Mouse (Mus musculus) Muller cell, postnatal 12 days (primary cell): Measurements from ENCODE around the gene Pidd1.
"Not testable (repeated sequence)": the region's sequence is repeated elsewhere in the genome, so short reads cannot be mapped to it uniquely, and the experiment has no call there.

Experiments
- DNase-seq: peaks from one replicate; pipeline ENCODE4 v3.0.0-alpha.2; 2015; ENCODE audit errors: inconsistent ontology term

Pidd1 gene

DNA sequence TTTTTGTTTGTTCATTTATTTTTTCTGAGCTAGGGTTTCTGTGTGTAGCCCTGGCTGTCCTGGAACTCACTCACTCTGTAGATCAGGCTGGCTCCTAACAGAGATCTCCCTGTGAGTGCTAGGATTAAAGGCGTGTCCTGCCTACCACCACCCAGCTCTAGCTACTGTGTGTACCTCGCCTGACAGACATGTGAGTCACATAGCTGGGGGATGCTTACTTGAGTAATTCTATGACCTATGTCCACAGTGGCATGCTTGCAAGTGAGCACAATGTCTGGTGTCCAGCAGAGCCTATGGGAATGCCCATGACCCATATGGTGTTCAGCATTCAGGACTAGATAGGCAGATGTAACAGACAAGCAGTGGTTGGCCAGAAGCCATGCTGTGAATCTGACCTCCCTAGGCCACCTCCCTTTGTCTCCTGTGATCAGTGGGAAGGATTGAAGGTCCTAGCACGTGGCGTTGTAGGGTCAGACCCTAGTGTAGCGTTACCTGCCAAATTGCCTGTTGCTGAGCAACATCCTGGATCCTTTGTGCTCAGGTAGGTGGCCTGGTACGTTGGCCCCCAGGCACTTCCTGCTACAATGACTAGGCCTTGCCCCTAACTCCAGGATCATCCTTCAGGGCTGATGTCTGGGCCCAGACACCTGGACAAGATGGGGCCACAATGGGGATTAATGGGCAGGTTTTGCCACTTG is 27.5 kb downstream of the Pidd1 start:
- DNase-seq = no peak

DNA sequence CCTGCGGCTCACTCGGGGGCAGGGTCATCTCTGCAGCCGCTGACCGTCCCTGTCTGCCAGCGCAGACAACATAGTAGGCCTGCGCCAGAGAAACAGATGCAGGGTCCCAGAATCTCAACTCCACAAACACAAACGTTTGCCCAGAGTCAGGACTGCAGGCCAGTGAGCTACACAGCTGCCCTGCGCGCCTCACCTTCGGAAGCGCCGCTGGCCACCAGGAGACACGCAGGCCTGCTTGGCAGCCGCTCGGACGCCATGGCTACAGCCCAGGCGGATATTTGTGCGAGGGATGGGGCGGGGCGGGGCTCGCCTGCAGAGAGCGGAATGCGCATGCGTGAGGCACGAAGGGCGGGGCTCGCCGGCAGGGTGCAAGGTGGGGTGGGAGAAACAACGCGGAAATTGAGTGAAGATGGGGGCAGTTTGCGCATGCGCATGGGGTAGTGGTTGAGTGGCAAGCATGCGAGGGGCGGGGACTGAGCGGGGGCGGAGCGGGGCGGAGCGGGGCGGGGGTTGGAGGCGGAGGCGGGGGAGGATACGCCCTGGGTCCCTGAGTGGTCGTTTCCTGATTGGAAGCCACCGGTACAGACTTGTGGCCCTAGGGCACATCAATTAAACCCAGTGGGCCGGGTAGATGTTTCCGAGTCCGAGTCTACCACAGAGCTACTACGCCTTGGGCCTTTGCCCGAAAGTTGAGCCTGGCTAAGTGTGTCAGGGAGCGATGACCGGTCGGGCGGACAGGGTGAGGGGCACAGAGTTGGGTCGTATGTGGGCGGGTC is 29.8 kb downstream of the Pidd1 start, which contains the start of gene Gatd1:
TSS of gene Gatd1 (minus strand) at position 328 of the 776 bp plus-strand sequence.
- DNase-seq = peak; percentile 98

DNA sequence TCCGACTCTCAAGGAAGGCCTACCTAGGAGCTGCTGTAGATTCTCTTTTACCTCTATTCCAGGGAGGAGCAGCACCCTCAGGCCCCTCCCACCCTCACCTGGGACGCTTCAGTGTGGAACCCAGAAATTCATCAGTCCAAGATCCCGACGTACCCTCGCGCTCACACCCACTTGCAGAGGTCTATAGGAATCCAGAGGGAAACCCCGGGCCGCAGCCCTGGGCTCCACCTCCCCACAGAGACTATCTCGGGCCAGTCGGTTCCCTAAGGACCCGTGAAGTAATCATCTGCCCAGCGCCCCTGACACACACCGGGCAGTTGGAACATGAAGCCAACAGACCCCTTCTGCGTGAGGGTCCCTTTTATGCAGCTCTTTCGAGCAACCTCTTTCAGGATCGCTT is 30.5 kb downstream of the Pidd1 start:
- DNase-seq = peak; percentile 27

DNA sequence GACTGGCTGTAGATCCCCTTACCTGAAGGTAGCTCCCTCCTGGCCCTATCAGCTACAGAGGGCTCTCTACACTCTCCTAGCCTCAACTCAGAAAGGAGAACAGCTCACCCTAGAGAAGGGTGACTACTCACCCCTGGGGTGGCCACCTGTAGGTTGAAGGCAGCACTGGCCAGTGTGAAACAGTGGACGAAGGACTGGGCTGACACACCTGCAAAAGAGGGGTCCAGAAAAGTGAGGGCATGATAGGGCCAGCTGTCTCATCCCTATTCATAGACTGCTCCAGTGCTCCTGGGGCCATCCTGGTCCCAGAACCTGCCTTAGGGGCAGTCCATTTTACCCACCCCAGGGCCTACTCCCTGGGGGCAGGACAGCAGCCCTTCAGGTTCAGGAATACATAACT is 32.2 kb downstream of the Pidd1 start:
- DNase-seq = no peak

DNA sequence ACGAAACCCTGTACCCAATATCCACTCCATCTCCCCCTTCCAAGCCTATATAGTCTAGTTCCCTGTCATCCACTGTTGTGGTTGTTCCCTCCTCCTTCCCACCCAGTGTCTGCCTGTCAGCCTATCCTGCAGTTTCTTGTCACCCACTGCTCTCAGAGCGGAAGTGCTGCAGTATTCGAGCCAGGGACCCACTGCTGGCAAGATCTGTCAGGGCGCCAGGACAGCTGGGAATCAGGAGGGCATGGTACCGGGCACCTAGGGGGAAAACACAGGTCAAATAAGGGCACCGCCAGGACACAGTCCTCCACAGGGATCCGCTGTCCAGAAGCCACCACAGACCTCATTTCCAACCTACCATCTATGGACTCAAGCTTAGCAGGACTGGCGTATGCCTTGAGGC is 33.2 kb downstream of the Pidd1 start:
- DNase-seq = no peak

DNA sequence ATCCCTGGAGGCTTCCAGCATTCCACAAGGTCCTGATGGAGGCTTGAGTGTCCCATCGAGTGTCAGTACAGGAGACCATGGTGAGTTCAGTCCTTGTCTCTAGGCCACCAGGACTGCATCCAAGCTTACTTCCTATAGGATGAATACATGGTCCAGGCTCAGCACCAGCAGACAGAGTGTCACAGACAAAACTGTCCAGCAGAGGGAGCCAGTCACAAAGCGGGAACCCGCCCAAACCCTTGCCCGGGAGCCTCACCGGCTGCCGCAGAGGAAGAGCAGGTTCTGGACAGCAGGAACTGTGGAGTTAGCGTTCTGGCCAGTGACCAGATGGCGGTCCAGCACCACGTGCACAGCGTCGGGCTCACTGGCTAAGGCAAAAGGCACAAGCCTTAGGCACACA is 35.0 kb downstream of the Pidd1 start:
- peak; percentile 76 for DNase-seq

DNA sequence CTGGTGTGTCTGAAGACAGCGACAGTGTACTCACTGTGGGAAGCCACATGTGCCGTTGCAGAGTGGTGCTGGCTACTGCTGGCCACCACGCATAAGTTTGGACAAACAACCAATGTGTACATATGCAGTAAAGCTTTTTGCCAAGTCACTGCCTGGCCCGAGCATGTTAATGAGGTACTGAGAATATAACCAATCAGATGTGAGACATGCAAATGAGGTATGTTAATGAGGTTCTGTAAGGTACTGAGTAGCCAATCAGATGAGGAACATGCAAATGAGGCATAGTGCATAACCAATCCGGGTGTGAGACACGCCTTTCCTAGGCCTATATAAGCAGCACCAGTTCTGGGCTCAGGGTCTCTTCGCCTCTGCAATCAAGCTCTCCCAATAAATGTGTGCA is 36.2 kb downstream of the Pidd1 start:
- DNase-seq = not testable (repeated sequence)

DNA sequence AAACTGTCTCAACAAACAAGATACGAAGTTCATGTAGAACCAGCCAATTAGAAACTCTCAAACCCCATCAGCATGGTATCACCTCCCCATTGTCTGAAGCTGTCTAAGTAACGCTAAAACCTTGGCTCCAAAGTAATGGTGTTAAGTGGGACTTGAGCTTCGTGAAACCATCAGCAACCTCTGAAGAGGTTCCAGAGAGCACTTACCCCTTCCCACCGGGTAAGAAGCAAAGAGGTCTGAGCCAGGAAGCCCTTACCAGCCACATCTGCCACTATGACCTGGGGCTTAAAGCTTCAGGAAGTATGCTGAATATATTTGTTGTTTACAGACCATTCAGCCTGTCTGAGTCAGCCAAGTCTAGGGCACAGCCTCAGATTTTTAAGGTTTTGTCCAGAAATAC is 38.4 kb downstream of the Pidd1 start:
- DNase-seq = no peak

DNA sequence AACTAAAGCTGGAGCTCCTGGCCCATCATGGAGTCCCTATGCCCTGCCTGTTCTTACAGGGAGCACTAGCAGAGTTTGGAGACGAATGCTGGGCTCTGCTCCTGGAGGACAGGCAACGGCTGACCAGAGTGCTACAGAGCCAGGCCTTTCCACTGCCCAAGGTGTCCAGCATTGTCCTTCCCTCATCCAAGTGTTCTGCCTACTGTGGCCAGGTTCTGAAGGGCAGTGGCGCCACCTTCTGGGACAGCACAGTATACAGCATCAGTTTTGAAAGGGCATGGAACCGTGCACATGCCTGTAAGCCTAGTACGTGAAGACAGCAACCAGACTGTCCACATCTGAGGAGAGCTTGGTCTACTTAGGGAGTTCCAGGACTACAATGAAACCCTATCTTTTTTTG is 40.5 kb downstream of the Pidd1 start:
- peak; percentile 60 for DNase-seq

DNA sequence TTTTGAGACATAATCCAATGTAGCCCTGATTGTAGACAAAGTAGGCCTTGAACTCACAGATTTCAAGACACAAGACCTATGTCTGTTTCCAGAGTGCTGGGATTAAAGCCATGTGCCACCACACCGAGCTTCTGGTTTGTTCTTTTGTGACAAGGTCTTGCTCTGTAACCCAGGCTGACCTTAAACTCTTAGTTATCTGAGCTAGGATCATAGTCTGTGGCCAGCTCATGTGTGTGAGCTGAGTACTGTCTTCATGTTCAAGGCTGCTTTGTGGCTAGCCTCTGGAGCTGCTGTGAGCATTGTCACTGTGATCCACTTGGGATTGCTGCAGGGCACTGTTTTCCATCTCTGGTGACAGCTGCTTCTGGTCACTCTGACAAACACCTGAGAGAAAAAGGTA is 48.5 kb downstream of the Pidd1 start:
- DNase-seq = no peak

DNA sequence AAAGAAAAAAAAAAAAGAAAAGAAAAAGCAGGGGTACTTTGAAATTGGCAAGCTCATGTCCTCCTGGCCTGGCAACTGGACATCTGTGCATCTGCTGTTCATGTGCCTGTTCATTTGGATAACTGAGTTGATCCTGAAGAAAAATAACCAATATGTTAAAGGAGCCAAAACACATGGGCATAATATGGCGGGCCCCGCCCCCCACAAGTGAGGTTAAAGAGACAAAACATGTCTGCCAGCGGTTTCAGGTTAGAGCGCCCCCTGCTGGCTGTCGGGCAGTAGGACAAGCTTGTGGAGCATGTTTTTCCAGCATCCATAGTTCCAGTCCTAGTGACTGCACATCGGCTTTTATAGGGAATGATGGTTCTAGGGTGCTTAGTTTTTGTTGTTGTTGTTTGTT is 49.1 kb downstream of the Pidd1 start:
- DNase-seq = peak; percentile 65

DNA sequence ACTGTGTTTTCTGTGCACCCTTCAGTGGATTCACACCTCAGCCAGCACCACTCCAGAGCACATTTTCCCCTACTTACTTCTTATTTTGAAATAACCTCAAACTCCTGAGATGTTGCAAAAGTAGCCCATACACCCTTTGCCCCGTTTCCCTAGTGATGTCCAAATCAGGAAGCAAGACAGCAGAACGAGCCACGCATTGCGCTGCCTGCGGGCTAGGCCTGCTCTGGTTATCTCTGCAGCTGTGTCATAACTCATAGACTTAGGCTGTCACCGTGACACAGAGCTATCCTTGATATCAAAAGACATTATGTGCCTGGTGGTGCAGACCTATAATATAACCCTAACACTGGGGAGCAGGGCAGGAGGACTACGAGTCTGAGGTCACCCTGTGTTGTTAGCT is 49.7 kb downstream of the Pidd1 start:
- DNase-seq = no peak

DNA sequence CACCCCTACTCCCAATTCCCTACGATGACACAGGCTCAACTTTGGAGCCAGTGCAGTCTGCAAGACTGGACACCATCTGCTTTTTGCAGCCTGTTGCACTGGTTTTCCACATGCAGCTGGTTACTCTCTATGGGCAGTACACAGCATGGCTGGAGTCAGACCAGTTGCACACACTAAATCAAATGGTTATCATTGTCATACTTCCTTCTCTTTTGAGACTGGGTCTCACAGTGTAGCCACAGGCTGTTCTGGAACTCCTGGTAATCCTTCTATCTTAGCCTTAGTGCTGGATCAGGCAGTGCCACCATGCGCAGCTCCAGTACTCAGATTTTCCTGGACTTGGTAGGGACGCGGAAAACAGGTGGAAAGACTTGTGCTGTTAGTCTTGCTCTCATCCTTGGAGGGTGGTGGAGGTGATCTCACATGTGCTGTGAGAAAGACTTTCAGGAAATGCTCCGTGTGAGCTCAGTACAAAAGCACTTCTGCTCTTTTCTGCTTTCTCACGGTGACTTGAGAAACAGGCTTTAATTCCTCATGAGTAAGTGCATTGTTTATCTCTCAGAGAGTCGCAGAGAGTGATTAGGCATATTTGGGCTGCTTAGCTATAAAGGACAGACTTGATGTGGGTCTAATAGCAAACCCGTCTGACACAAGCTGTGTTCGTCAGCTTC is 51.1 kb downstream of the Pidd1 start:
- peak; percentile 75 for DNase-seq

DNA sequence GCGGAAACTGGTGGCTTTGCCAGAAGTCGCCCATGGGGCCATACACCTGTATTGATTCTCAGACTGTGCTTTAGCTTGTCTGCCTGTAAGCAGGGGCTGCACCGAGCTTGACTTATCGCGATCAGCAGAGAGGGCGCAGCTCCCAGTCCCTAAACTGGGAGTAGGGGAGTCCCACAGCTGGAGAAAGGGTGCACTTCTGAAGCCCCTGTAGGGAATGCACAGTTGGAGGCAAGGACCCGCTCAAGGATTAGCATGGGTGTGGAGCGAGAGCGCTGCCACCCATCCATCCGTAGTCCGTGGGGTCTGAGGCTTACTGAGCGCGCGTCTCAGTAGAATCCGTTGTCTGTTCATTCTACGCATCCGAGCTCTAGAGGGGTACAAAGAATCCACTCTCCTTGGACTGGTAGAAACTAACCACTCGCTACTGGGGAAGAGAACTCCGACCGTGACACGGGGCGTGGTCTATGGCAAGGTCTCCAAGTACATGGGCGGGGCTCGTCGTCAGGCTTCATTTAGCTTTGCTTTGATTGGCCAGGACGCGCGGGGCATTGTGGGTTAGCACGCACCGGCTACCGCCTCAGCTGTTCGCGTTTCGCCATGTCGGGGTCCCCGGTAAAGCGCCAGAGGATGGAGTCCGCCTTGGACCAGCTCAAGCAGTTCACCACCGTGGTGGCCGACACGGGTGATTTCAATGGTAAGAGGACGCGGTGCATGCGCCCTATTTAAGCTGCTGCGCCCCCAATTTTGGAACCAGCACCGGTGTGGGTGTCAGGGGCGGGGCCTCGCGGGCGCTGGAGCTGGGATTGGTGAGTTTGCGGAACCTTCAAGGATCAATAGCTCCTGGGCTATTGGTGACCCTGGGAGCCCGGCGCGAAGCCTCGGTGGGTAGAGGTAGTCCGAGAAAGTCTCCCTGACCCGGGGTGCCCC is 51.9 kb downstream of the Pidd1 start, which contains the start of gene Taldo1:
TSS of gene Taldo1 (plus strand) at position 575 of the 927 bp plus-strand sequence.
- DNase-seq = peak; percentile 94

DNA sequence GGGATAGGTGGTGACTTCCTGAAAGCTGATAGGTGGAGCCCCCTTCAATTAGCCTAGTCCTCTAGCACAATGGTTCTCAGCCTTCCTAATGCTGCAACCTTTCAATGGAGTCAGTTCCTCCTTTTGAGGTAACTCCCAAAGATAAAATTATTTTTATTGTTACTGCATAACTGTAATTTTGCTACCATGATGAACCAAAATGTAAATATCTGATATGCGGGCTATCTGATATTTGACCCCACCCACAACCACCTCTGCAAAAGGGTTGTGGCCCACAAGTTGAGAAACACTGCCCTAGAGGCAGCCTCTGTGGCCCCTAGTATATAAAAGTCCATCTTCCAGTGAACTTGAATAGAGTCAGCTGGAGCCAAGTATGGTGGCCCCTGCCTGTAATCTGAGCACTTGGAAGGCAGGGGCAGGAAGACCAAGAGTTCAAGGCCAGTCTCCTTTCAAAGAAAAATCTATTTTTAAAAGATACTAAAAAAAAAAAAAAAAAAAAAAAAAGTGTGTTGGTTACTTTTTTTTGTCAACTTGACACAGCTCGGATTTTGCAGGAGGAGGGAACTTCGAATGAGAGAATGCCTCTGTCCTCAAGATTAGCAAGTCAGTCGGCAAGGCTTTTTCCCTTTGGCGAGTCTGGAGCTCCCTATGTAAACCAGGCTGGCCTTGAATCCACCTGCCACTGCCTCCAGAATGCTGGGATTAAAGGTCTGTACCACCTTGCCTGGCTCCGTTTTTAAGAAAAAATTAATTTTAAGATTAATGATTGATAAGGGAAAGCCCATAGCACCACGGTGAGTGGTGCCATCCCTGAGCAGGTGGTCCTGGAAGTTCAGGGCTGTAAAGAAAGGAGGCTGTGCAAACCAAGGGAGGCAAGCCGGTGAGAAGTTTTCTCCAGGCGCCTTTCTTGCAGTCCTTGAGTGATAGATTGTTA is 53.2 kb downstream of the Pidd1 start:
- DNase-seq = no peak

DNA sequence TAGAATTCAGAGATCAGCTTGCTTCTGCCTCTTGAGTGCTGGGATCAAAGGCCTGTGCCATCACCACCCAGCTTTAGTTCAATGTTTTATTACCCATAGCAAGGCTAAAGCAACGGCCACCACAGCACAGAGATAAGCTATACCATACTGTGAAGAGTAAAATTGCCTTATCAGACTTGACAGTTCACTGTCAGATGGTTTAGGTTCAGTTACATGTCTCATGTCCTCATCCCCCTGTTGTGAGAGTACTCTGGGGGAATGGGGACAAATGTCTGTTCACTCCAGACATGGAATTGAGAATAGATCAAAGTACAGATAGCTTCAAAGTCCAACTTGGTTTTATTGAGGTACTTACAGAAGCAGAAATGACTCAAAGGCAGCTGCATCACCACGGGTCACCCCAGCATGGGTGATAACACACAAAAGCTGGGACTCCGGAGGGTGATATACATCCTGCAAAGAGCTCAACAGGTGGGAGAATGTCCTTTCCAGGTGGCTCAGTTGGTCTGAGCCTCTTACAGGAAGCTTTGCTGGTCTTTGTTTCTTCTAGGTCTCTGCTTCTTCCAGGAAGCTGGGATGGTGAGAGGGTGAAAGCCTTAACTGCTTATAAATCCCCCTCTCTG is 55.2 kb downstream of the Pidd1 start:
- DNase-seq = no peak
